Mouse (Mus musculus): ENCODE measurements around the gene Lhx2.

The Lhx2 gene

DNA sequence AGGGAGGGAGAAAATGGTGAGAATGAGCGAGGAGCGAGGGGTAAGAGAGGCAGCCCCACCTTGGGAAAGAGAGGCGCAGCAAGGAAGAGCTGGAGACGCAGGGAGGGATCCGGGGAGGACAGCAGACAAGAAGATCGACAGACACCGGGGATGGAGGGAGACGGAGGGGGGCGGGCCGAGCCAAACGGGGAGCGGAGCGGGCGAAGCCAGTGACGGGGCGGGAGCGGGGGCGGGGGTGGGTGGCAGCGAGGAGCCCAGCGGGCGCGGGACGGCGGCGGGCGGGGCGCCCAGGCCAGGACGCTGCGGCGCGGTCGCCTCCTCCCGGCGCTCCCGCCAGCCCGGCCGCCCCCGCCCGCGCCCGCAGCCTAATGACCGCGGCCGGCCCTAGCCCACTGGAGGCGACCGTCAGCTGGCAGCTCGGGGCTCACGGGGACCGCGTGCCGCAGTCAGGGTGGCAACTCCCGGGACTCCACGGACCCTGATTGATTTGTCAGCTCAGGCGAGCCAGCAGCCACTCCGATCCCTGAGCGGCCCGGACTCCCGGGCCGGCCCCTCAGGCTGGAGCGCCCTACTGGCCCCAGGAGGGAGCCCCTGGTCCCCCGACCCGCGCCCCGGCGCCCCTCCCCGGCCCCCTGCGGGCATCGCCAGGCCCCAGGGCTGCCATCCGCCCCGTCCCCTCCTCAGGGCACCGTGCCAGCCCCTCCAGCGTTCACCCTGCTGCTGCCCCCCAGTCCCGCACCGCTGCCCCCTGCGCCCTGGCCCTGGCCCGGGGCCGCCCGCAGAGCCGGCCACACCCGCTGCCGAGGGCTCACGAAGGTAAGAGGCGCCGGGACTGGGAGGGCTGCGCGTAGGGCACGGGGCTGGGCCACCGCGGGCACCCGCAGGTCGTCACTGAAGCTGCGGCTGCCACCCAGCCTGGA is at the start of gene Lhx2:
Gene Lhx2 (plus strand): TSS at position 292 of the 920 bp plus-strand sequence.
- no peak for DNase-seq

DNA sequence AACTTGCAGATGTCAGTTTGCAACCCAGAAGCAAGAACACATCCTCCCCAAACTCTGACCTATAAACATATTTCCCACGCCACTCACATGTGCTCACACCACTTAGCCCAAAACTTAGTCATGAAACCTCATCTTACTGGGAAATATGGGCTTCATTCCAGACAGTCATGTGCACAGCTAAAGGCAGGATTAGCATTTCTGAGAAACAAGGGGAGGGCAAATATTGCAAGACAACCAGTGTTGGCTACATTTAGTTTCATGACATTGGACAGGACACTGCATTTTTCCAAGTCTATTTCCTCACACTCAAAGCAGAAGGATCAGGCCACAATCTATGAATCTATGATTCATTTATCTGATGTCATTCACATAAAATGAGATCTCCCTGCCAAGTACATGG is 47.6 kb upstream of the Lhx2 start:
- DNase-seq = no peak

- no peak for DNase-seq
Observed at GRCm38 (mm10) chr2:38295939-38296338, 43.1 kb upstream of the Lhx2 start.

GRCm38 (mm10) chr2:38300941-38301340 is 38.1 kb upstream of the Lhx2 start:
- DNase-seq = no peak

GRCm38 (mm10) chr2:38305152-38305551 is 33.9 kb upstream of the Lhx2 start:
- no peak for DNase-seq

GRCm38 (mm10) chr2:38312921-38313320 is 26.2 kb upstream of the Lhx2 start:
- no peak for DNase-seq

DNA sequence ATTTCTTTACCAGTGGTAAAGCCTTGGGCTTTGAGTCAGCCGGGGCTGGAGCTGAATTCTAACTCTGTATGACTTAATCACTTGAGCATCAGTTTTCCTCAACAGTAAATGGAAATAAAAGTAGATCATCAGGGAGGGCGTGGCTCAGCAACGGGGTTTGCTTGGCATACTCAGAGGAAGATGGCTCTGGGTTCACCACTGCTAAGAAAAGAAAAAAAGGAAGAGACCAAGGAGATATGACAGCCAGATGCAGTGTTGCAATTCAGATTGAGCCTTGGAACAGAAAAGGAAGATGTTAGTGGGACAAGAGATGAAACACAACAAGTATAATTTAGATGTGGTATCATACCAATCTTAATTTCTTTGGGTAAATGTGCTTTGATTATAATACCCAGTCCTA is 25.7 kb upstream of the Lhx2 start:
- DNase-seq = no peak

GRCm38 (mm10) chr2:38319086-38319485 is 20.0 kb upstream of the Lhx2 start:
- no peak for DNase-seq

DNA sequence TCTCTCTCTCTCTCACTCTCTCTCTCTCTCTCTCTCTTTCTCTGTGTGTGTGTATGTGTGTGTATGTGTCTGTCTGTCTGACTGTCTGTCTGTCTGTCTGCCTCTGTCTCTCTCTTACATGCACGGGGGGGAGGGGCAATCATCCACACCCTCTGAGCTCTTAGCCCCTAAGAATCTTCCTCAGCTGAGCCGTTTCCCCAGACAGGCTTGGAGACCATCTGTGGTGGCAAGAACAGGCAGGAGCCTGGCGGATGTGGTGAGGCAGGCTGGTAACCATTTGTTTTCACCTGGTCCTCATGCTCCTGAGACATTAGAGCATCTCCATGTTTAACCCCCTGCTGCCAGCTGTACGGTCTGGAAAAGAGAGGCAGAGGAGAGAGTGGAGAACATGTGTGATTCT is 18.2 kb upstream of the Lhx2 start:
- DNase-seq = no peak

GRCm38 (mm10) chr2:38323380-38323779 is 15.7 kb upstream of the Lhx2 start:
- no peak for DNase-seq

DNA sequence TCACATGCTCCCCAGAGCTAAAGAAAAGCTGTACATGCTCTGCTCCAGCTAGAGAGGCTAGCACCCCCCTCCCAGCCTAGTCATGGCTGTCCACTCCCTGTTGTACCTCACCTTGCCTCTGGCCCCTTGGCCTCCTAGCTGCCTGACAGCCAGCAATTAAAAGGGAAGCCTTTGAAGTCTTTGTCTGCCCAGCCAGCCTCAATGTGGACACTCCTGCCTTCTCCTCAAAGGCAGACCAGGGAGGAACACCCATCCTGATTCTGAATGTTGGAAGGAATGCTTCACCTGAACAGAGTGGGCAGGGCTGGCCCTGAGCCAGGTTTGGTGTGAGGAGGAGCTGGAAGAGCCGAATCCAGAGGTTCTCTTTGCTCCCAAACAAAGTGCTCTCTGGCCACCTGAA is 12.4 kb upstream of the Lhx2 start:
- DNase-seq = no peak

GRCm38 (mm10) chr2:38333586-38334119 is 5.4 kb upstream of the Lhx2 start:
- DNase-seq = no peak

GRCm38 (mm10) chr2:38336606-38337005 is 2.5 kb upstream of the Lhx2 start:
- DNase-seq = no peak

GRCm38 (mm10) chr2:38337091-38337640 is 1.9 kb upstream of the Lhx2 start:
- no peak for DNase-seq

- no peak for DNase-seq
Observed at GRCm38 (mm10) chr2:38337681-38338080, 1.4 kb upstream of the Lhx2 start.

DNA sequence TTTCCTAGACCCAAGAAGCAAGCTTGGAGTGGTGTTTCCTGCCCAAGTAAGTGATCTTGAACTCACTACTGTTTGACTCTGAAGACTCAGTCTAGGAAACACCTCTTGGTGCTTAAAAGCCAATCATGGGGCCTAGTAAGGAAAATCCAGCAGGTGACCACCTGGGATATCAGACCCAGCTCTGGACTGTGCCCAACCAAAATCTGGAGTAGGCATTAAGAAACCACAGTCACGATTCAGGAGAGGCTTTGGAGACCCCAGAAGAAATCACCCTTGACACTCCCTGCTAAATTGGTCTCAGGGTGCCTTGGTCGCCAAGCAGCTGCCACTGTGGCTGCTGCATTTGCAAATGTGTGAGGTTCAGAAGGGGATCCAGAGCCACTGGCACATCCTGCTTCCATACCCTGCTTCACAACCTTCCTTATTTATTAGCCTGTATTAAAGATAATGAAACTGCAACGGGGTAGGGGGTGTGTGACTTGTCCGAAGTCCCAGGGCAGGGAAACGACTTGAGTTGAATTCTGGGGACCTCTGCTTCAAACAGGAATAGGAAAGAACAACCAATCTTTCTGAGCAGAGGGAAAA is 641 bp upstream of the Lhx2 start:
- no peak for DNase-seq

DNA sequence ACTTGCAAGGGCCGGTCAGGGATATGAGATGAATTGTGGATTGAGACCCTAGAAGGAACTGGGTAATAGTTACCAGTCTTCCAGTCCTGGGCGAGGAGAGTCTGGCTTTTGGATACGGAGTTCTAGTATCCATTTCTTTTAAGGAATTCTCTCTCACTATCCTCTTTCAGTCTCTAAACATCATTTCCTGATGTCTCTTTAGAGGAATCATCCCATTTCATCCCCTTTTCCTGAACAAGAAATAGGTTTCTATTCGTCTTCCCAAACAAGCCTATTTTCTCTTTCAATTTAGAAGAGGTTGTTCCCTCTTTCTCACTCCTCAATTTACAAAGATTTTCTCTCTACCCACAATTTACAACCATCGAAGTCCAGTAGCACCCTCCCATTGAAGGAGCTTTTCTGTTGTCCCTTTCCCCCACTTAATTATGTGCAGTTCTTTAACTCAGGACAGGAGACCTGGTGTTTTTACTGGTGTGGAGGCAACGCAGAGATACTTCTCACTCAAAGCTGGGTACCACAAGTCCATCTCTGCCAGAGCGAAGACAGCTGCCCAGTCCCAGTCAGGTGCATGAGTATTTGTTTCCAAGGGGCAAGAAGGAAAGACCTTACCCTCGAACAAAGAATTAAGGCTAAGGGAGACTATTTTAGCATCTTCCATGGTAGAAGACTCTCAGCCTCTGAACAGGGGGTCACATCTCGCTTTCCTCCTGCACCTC is 987 bp downstream of the Lhx2 start:
- DNase-seq = no peak

- no peak for DNase-seq
Observed at GRCm38 (mm10) chr2:38340626-38341200, 1.6 kb downstream of the Lhx2 start.

DNA sequence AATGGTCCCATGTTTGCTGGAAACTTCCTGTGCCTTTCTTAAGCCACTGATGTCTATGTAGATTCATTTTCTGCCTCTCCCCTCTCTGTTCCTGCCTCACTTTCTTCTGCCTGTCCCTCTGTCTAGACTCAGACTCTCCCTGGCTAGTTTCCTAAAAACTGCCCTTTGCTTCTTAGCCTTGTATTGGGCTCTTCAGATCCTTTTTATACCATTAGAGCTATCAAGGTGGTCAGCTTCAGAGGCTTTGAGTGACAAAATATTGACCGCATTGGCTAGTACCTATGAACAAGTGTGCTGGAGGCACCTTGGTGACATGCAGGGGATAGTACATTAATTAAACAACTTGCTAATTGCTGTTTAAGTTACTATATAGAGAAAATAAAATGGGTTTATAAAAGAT is 4.5 kb downstream of the Lhx2 start:
- no peak for DNase-seq

DNA sequence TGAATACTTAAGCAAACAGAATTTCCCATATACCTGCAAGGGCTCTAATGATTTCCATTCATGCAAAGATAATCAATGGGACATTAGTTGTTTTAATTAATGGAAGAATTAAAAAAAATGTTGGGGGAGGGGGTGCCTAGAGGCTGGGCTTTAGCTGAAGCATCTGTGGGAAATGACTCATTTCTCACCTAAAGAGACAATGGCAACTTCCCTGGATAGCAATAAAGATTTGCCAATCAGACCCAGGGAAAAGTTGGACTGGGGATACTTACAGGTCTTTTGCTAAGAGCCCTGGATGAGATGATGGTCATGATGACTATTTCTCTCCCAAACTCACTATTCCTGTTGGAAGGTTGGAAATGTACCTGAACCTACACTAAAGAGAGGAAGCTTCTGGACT is 5.6 kb downstream of the Lhx2 start:
- no peak for DNase-seq

DNA sequence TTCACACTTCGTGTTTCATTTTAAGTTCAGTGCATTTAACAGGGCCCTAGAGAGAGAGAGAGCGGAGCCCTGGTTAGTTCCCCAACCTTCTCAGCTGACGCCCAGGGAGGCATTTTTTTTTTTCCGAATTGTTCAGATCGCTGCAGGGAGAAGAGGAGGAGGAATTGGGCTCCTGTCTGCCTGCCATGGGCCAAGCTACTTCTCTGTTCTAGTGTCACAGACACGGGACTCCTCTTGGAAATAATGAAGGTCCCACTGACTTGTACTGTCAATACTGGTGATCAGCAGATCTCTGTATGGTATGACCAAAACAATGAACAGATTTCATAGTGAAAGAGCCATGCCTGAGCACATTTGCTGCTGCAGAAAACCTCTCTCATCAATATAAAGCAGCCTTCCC is 7.3 kb downstream of the Lhx2 start:
- DNase-seq = no peak

GRCm38 (mm10) chr2:38346881-38347764 is 8.0 kb downstream of the Lhx2 start:
- no peak for DNase-seq

Measured in right cerebral cortex, adult 18-20 months (tissue).